Mouse (Mus musculus): ENCODE results near the gene Gss. TPM values are rescaled to one million over a fixed set of nuclear protein-coding genes. Genes with fewer than 3 reads are reported as not detected.

The Gss gene
- 10 to 100 TPM; 54.2 to 74.3 TPM for total RNA-seq (2021)
- long read RNA-seq, experiment 1, transcript Gss-203 (12 exons, 1,724 nt) = minor isoform, 7 of 144 reads
- long read RNA-seq, experiment 1, transcript Gss-201 (13 exons, 1,963 nt) = major isoform, 127 of 144 reads
- long read RNA-seq, experiment 1, partial matches to known transcripts = 5 of 144 reads
- long read RNA-seq, experiment 1, other reads (novel, unspliced or antisense) = 5 of 144 reads
- long read RNA-seq, experiment 2, transcript Gss-201 (13 exons, 1,963 nt) = major isoform, 35 of 40 reads
- long read RNA-seq, experiment 2, partial matches to known transcripts = 4 of 40 reads
- long read RNA-seq, experiment 2, other reads (novel, unspliced or antisense) = 1 of 40 reads

DNA sequence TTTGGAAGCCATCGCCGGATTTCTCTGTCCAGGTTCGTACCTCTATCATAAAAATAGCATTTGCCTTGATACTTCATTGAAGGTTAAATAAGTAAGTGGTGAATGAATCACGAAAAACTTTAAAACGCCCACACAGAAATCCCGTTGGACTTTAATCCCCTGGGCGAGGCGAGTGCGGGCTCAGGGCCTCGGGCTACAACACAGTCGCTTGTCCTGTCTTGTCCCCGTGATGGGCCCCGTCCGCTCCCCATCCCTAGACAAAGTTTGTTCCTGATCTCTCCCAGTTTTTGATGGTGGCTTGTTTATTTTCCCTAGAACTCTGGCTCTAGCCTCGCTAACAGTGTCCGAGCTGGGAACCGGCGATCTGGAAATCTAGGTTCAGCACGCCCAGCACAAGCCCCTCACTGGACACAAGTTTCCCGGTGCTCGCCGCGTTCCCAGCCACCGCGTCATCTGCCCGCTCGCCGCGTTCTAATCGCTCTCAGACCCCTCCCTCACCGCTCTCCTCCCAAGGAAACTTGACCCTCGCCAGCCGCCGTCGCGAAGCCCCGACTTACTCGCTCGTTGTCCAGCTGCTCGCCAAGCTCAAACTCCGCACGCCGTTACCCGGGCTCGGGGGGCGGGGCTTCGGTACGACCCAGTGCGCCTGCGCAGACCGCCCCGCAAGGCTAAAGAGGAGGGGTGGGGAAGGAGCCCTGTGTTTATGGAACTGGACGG, at the start of gene Gss:
Gene Gss, minus strand, starts transcription at position 674 of the 717 bp plus-strand sequence.
- DNase-seq = peak; percentile 100

DNA sequence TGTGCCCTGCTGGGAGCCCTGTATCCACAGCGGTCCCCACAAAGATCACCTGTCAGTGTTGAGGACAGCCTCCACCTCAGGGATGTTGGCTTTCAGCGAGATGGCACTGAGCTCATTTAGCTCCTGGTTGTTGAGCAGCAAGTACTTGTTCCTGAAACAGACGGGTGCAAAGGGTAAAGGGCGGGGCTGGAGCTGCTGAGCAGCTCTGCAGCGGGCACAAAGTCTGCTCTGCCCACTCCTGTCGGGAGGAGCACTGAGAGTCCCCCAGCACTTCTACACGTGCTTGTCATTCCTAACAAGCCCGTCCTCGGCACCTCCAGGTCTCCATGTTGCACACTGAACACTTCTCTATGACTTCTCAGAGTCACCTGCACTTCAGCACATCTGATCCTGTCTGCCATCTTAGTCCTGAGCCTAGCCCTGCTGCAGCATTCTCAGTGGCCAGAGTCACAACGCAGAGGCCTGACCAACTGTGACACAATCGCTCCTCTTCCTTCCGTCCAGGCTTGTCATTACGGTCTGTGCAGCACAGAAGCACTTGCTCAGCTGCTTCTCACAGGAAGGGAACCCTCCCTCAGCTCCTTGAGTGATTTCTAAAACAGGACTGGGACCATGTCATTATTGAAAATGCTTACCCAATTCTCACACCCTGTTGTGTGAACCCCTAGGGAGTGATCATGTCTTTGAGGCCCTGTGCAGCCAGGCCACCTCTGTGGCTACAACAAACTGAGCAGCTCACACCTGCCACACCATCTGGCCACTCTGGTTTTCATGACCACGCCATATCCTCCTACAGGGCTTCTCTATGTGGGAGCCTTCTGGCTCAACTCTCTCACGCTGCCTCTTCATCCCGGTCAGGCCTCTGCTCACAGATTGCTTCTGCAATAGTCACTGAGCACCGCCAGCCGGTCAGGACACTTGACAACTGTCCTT, 49.2 kb upstream of the Gss start:
- no peak for DNase-seq

DNA sequence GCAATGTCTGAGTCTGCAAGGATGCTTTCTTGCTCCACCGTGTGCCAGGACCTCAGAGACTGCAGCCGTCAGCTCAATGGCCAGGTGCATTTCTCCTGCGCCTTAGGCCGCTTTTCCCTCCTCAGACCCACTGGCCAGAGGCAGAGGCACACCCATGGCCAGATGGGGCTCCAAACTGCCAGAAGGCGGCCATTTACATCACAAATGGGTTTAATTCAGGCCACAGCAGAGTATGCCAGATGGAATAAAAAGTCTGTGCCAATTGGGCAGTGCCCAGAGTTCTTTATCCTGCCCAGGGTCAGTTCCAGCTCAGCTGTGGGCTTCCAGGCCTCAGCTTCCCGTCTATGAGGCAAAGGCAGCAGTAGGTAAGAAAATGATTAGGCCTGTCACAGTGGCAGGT, 48.0 kb upstream of the Gss start:
- peak in 1 of 2 experiments; percentile 31 for DNase-seq

DNA sequence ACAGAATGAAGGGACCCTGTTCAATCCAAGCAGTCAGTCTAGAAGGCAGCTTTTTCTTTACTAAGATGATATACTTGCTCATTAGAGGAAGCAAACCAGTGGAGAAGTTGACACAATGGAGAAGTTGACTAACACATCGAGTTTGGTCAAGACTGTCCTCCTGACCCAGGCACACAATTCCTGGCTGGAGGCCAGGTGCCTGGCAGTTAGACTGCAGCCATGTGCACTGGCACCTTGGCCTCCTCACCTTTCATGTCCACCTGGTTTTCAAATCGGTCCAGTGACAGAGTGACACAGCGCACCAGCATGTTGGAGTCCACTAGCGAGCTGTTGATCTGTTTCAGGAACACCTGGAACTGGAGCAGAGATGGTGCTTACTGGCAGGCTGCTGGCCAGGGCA, 44.8 kb upstream of the Gss start:
- no peak for DNase-seq

DNA sequence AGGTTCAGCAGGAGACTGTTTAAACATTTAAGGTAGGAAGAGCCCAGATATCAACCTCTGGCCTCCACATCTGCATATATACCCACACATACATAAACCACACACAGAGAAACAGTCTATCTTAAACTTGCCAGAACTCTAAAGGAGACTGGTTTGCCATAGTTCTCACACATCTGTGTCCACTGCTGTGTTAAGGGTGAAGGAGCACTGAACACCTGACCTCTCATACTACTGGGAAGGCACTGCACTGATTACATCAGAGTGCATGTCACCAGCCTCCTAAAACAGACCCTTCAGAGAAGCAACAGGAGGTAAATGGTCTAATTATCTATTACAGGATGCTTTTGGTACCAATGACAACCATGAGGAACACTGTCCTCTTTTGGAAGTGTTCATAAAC, 44.3 kb upstream of the Gss start:
- DNase-seq = no peak

DNA sequence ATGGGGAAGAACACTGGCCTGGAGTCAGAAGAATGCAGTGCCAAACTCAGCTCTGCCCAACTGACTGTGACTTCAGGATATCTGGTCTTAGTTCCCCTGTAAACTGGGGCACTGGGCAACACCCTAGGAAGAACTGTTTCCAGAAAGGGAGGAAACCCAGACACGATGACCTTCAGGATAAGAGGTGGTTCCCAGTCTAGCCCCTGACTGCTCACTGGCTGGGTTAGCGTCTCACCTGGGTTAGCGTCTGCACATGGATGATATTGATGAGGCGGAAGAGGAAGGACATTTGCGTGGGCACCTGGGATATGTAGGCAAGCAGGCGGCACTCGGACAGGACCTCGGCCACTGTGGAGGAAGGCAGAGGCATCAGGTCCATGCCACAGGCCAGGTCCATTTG, 43.4 kb upstream of the Gss start:
- no peak for DNase-seq

DNA sequence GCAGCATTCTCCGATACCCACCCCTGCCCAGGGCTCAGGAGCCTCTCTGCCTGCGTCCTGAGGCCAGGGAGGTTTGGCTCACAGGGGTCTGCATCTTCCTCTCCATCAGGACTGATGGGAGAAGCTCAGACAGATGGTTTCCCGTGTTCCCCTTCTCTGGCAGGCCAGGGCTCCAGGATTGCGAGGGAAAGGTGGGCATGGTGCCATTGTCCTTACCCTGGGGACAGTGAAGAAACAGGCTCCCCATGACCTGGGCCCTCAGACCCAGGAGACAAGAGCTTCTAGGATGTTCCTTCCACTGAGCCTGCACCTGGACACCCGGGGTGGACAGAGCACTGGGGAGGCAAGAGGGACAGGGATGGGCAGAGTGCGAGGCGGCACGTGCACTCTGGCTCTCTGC, 42.0 kb upstream of the Gss start:
- DNase-seq = peak in 1 of 2 experiments; percentile 39

DNA sequence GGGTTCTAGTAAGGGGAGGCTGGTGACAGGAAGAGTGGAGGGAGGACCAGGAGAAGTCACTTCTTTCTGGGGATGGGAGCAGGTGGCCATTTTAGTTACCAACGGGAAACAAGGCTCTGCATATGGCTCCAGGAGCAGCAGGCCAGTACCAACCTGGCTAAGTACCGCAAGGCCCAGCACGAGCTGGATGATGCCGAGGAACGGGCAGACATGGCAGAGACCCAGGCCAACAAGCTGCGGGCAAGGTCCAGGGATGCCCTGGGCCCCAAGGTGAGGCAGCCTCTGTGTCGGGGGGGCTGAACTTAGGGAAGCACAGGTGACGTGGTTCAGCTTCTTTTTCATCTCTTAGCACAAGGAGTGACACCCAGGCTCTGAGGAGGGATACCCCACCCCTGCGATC, 41.1 kb upstream of the Gss start:
- DNase-seq = no peak

DNA sequence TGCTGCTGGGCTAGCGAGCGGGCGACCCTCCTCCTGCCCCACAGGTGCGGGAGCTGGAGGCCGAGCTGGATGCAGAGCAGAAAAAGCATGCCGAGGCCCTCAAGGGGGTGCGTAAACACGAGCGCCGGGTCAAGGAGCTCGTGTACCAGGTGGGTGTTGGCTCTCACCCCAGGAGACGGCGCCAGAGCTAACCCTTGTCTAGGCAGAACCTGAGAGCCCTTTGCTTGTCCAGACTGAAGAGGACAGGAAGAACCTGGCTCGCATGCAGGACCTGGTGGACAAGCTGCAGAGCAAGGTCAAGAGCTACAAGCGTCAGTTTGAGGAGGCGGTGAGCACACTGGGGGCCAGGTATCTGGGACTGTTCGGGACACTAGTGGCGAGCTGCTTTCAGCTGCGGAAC, 40.5 kb upstream of the Gss start:
- no peak for DNase-seq

DNA sequence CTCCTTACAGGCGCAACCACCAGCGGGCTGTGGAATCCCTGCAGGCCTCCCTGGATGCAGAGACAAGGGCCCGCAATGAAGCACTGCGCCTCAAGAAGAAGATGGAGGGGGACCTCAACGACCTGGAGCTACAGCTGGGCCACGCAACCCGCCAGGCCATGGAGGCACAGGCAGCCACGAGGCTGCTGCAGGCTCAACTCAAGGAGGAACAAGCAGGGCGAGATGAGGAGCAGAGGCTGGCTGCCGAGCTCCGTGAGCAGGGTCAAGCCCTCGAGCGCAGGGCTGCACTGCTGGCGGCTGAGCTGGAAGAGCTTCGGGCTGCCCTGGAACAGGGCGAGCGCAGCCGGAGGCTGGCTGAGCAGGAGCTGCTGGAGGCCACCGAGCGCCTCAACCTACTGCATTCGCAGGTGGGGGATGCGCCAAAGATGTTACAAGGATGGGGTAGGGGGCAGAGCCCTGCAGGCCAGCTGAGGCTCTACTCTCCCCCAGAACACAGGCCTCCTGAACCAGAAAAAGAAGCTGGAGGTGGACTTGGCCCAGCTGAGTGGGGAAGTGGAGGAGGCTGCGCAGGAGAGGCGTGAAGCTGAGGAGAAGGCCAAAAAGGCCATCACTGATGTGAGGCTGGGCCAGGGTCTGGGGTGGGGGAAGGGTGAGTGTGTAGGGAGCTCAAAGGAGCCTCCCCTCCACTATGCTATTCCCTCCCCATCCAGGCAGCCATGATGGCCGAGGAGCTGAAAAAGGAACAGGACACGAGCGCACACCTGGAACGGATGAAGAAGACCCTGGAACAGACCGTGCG, 39.7 kb upstream of the Gss start:
- DNase-seq = no peak

DNA sequence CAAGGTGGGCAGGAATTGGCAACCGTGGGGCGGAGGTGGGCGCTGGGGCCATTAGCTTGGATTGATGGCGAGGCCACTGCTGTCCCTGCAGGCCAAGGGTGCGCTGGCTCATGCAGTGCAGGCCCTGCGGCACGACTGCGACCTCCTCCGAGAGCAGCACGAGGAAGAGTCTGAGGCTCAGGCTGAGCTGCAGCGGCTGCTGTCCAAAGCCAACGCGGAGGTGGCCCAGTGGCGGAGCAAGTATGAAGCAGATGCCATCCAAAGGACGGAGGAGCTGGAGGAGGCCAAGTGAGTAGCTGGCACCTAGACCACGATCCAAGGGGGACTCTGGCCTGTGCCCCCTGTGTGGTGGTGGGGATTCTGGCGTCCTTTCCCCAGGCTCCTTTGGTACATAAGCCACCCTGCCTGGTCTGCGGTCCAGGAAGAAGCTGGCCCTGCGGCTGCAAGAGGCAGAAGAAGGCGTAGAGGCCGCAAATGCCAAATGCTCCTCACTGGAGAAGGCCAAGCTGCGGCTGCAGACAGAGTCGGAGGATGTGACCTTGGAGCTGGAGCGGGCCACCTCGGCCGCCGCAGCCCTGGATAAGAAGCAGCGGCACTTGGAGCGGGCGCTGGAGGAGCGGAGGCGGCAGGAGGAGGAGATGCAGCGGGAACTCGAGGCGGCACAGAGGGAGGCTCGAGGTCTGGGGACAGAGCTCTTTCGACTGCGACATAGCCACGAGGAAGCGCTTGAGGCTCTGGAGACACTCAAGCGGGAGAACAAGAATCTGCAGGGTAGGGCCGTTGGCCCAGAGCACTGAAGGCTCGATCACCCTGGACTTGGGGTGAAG, 38.2 kb upstream of the Gss start:
- DNase-seq = peak; percentile 62 to 70

DNA sequence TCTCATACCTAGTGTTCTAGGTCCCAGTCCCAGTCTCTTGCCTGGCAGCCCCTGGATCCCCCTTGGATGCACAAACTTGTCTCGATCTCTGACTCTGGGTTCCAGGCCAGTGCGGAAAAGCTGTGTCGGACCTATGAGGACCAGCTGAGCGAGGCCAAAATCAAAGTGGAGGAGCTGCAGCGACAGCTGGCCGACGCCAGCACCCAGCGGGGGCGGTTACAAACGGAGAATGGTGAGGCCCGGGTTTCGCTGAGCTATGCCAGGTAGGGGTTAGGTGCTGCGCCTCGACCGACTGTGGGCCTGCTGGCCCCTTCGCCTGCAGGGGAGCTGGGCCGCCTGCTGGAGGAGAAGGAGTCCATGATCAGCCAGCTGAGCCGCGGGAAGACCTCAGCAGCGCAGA, 37.5 kb upstream of the Gss start:
- no peak for DNase-seq

DNA sequence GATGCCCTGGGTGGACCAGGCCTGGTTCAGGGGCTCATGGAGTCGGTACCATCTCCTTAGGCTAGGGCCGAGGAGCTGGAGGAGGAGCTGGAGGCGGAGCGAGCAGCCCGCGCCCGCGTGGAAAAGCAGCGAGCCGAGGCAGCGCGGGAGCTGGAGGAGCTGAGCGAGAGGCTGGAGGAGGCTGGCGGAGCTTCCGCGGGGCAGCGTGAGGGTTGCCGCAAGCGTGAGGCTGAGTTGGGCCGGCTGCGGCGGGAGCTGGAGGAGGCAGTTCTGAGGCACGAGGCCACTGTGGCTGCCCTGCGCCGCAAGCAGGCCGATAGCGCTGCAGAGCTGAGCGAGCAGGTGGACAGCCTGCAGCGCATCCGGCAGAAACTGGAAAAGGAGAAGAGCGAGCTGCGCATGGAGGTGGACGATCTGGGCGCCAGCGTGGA, 36.6 kb upstream of the Gss start:
- DNase-seq = peak; percentile 41 to 69

DNA sequence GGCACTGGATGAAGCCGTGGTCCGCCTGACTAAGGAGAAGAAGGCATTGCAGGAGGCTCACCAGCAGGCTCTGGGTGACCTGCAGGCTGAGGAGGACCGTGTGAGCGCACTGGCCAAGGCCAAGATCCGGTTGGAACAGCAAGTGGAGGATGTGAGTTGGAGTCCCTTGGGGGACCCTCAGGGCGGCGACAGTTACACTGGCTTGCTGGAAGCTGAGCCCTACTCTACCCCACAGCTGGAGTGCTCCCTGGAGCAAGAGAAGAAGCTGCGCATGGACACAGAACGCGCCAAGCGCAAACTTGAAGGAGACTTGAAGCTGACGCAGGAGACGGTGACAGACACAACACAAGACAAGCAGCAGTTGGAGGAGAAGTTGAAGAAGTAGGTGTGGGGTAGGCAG, 35.9 kb upstream of the Gss start:
- DNase-seq = no peak

DNA sequence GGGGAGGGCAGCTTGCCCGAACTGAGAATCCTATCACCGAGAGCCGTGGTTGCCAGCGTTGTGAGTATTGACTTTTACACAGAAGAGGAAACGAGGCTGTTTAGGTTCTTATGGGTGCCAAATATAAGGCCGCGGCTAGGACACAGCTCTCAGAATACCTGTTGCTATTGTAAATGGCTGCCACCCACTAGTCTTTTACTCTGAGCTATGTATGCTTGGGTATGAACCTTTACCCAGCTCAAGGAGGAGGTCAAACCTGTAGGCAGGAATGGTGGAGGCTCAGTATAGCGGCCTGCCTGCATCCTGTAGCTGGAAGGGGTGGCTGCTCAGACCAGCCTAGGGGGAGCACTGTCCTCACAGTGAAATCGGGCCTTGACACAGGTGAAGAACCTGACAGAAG, 35.5 kb upstream of the Gss start:
- no peak for DNase-seq

DNA sequence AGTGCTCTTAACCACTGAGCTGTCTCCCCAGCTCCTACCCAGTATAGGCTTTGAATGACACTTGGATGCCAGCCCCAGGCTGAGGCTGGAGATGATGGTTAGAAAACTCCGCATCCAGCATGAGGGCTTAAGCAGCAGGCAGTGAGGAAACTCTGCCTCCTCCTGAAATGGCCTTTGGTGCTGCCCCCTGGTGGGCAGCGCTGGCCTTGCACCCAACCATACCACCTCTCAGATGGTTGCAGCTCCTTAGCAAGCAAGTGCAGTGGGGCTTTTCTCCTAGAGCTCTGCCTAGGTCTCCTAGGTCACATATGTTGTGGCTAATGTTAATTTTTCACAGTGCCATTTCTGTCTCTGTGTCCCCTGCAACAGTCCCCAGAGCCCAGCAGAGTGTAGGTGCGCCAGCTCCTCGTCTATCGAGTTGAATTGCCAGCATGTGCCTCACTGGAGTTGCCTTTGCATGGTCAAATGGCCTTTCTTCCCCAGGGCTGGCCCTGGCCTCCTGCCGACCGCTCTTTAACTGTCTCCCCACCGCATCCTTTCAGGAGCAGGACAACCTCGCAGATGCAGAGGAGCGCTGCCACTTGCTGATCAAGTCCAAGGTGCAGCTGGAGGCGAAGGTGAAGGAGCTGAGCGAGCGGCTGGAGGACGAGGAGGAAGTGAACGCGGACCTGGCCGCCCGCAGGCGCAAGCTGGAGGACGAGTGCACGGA, 34.6 kb upstream of the Gss start:
- DNase-seq = peak; percentile 71 to 84

DNA sequence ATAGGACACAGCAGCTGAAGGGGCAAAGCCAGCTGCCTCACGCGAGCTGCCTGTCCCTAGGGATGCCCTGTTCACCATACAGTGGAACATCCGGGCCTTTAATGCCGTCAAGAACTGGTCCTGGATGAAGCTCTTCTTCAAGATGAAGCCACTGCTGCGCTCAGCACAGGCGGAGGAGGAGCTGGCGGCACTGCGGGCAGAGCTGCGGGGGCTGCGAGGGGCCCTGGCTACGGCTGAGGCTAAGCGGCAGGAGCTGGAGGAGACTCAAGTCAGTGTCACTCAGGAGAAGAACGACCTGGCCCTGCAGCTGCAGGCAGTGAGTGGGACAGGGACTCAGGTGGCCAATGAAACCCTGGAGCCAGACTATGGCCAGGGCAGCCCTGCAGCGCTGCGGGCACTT, 33.7 kb upstream of the Gss start:
- DNase-seq = no peak

DNA sequence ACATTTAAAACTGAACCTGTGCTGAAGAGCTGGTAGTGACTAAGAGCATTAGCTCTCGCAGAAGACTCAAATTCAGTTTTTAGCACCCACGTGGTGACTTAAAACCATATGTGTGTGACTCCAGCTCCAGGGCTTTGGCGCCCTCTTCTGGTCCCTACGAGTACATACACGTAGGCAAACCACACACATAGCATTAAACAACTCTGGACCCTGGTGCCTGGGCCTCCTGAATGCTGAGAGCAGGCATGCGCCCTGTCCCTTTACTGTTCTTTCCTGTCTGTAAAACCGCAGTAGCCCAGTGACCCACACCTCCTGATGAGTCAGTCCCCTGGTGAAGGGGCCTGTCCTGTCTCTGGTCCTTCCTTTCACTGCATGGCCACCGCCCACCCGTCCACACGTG, 32.1 kb upstream of the Gss start:
- peak in 1 of 2 experiments; percentile 38 for DNase-seq

DNA sequence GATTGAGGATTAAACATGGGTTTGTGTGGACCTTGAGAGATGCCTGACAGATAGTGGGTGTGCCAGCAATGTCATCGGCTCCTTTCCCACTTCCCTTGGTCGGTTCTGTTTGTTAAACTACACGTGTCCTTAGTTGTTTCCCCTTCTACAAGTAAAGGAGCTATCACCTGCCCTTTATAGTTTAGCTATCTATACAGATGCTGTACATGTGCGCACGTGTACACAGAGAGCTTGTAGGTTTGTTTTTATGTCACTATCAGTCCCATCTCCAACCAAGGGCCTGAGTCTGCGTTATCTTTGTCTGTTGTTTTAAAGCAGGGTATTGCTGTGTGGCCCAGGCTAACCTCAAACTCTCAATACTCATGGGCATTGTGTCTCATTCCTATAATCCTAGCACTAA, 31.4 kb upstream of the Gss start:
- no peak for DNase-seq

DNA sequence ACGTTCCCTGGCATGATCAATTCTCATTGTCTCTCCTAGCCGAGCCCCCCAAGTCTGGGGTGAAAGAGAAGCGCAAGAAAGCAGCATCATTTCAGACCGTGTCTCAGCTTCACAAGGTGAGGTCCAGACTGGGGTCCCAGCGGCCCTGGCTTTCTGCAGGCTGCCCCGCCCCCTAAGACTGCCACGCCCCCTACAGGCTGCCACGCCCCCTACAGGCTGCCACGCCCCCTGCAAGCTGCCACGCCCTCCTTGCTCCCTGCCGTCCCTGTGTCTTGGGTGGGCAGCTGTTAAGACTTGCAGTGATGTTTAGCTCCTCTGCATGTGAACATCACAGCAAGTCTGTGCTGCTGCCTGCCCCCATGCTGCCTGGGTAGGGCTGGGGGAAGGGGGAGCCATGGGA, 30.0 kb upstream of the Gss start:
- DNase-seq = no peak

Data from adrenal gland, postnatal 36 days (tissue).